Mouse (Mus musculus): ENCODE results near the gene Soga1. TPM values are rescaled to one million over a fixed set of nuclear protein-coding genes. Genes with fewer than 3 reads are reported as not detected.

Gene Soga1
- polyA plus RNA-seq, 1 experiment = 10.5 TPM

GRCm38 (mm10) chr2:156996576-156996975, 82.5 kb downstream of the Soga1 start:
- DNase-seq (ENCODE audit: extremely low spot score in 1 of 2, low spot score in 1 of 2) = peak in 1 of 2 experiments; percentile 74

GRCm38 (mm10) chr2:156991470-156992319, 87.4 kb downstream of the Soga1 start, which contains the start of gene Ndrg3:
TSS of gene Ndrg3 (minus strand) at chr2:156992056.
- DNase-seq (ENCODE audit: extremely low spot score in 1 of 2, low spot score in 1 of 2) = peak; percentile 96 to 98

DNA sequence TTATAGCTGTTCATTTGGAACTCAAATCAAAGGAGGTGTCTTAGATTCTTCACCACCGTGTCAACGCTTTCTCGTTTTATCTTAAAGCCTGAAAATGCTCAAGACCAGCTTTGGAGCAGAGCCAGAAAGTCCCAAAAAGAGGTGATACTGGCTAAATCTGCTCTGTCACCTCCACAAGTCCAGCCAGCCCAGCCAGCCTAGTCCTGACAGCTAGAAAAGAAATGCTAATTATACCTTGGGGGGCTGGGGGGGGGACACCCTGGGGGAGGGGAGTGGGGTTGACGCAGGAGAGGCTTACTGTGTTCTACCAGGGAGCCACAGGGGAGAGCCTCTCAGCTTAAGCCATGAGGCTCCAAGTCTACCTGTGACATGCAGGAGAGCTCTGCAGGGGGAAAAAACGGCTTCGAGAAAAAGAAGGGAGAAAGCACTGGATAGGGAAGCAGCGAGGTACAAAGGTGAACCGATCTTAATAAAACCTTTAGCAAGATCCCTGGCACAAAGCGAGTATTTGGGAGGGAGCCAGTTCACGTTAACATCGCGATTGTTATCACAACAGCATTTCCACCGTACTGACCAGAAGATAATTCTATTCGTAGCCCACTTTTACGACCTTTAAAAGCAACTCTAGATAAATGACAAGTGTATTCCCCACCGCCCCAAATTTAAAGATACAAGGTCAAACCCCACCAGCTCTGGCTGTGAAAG, 88.2 kb downstream of the Soga1 start:
- DNase-seq (ENCODE audit: extremely low spot score in 1 of 2, low spot score in 1 of 2) = peak; percentile 47 to 61

GRCm38 (mm10) chr2:156987316-156987715, 91.7 kb downstream of the Soga1 start:
- no peak for DNase-seq (ENCODE audit: extremely low spot score in 1 of 2, low spot score in 1 of 2)

- DNase-seq (ENCODE audit: extremely low spot score in 1 of 2, low spot score in 1 of 2) = no peak
These were observed 96.2 kb downstream of the Soga1 start for GRCm38 (mm10) chr2:156982864-156983263.

DNA sequence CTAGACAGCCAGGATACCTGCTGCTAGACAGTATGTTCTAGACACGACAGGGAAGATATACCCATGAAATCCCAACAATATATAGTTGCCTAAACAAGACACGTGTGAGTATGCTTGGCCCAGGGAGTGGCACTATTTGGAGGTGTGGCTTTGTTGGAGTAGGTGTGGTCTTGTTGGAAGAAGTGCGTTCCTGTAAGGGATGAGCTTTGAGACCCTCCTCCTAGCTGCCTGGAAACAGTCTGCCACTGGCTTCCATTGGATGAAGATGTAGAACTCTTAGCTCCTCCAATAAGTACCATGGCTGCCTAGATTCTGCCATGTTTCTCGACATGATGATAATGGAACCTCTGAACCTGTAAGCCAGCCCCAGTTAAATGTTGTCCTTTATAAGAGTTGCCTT, 97.8 kb downstream of the Soga1 start:
- no peak for DNase-seq (ENCODE audit: extremely low spot score in 1 of 2, low spot score in 1 of 2)

DNA sequence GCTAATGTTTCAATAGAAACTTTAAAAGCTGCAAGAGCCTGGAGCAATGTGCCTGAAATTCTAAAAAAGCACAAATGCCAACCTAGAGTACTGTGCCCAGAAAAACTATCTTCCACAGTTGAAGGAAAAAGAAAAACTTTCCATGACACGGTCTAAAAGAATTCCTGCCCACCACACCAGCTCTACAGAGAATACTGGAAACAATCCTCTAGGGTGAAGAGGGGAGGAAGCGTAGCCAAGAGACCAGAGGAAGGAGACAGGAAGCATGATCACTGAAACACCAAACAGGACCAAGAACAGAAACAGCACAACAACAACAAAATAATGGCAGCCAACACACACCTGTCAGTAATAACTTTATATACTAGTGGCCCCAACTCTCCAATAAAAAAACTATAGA, 99.0 kb downstream of the Soga1 start:
- no peak for DNase-seq (ENCODE audit: extremely low spot score in 1 of 2, low spot score in 1 of 2)

DNA sequence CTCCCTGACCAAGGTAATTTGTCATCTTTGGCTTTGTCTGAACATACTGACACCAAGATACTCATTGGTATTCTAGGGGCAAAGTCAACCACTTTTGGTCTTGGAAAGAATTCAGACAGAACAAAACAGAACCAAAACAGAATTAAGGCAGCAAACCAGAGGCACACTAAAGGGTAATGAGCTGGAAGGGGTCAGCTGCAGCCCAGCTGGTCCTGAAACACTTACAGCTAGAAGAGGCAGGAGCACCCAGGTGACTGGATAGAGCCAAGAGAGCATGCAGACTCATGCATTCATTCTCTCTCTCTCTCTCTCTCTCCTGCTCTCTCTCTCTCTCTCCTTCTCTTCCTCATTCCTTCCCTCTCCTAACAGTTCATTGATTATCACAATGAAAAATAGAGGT, 102.3 kb downstream of the Soga1 start:
- no peak for DNase-seq (ENCODE audit: extremely low spot score in 1 of 2, low spot score in 1 of 2)

- DNase-seq (ENCODE audit: extremely low spot score in 1 of 2, low spot score in 1 of 2) = no peak
These were observed 104.1 kb downstream of the Soga1 start for GRCm38 (mm10) chr2:156974967-156975366.

DNA sequence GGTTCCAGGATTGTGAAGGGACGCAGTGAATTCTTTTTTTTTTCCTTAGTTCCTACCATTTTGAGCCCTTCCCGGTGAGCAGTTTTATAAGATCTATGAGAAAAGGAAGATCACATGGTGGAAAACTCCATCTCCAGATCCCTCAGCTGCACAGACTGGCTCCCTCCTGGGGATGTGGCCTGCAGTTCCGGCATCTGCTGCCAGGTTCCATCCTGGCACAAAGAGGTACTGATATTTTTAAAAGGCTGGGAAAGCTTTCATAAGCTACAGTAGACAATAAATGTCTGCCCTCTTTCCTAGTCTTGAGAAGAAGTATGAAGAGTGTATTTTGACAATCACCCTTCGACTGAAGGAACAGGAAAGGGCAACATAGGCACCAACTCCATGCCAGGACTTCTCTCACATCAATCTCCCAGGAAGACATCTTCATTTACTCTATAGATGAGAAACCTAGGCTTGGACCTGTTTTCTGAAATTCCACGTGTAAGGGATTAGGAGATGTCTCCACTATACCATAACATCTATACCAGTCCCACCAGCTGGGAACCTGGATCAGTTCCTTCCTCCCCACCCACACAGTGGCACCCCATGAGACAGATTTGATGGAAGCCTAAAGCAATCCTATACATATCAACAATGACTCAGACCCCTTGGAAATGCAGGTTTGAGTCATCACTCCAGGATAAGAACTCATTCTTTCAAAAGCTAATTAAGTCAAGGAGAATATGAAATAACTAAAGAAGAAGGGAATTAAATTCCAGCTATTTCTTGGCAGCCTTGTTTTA, 105.5 kb downstream of the Soga1 start:
- DNase-seq (ENCODE audit: extremely low spot score in 1 of 2, low spot score in 1 of 2) = peak; percentile 78 to 90

DNA sequence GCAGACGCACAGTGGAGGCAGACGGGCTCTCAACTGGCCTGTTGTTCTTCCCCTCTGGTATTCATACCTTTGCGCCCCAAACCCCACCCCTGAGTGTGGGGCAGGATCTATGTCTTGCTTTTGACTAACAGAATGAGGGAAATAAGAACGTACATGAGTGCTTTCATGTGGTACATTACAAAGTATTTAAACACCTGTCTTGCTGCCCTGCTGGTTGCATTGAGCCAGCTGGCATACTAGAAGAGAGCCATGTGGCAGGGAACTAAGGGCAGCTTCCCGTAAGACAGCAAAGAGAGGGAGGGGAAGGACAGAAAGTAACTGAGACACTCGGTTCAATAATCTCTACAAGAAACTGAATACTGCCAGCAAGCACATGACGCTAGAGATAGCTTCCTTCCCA, 108.8 kb downstream of the Soga1 start:
- DNase-seq (ENCODE audit: extremely low spot score in 1 of 2, low spot score in 1 of 2) = no peak

GRCm38 (mm10) chr2:156968501-156968900, 110.6 kb downstream of the Soga1 start:
- DNase-seq (ENCODE audit: extremely low spot score in 1 of 2, low spot score in 1 of 2) = no peak

GRCm38 (mm10) chr2:156967388-156967787, 111.7 kb downstream of the Soga1 start:
- no peak for DNase-seq (ENCODE audit: extremely low spot score in 1 of 2, low spot score in 1 of 2)

Other genes starting within 250 kb of the Soga1 start
- 1.4 and 2.0 TPM in 2 replicates for gene Tgif2, start 239.2 kb downstream of the Soga1 start, polyA plus RNA-seq (2012; rRNA removed)
- 3.2 and 3.4 TPM in 2 replicates for gene 4930518I15Rik, start 221.3 kb downstream of the Soga1 start, polyA plus RNA-seq (2012; rRNA removed)
- gene Rab5if, start 216.1 kb downstream of the Soga1 start, polyA plus RNA-seq (2012; rRNA removed) = 101 and 109 TPM in 2 replicates
- gene Sla2, start 192.1 kb downstream of the Soga1 start, polyA plus RNA-seq (2012; rRNA removed) = 0.57 and 0.78 TPM in 2 replicates
- gene Ndrg3, start 87.2 kb downstream of the Soga1 start, polyA plus RNA-seq (2012; rRNA removed) = 439 and 512 TPM in 2 replicates
- 6.6 and 7.3 TPM in 2 replicates for gene Dsn1, start 72.1 kb downstream of the Soga1 start, polyA plus RNA-seq (2012; rRNA removed)
- gene Tldc2, start 7.8 kb upstream of the Soga1 start, polyA plus RNA-seq (2012; rRNA removed) = 0.30 TPM in 1 of 2 replicates, not detected in the other
- 20.8 and 23.0 TPM in 2 replicates for gene Samhd1, start 56.0 kb upstream of the Soga1 start, polyA plus RNA-seq (2012; rRNA removed)
- 2.2 TPM in 2 replicates for gene Rbl1, start 125.3 kb upstream of the Soga1 start, polyA plus RNA-seq (2012; rRNA removed)
- 115 and 128 TPM in 2 replicates for gene Rpn2, start 199.8 kb upstream of the Soga1 start, polyA plus RNA-seq (2012; rRNA removed)
- 1.6 and 1.9 TPM in 2 replicates for gene Mroh8, start 200.3 kb upstream of the Soga1 start, polyA plus RNA-seq (2012; rRNA removed)

All from frontal cortex, adult 2 months (tissue).